Mouse (Mus musculus) monocyte, adult 2 months (primary cell): ENCODE data around the gene Nrn1.

Experiments
- DNase-seq, 2 experiments: peaks; one replicate each; pipeline ENCODE4 v3.0.0; 2022; ENCODE audit warnings: low spot score in 2 of 2, low read depth in 1 of 2

The Nrn1 gene

DNA sequence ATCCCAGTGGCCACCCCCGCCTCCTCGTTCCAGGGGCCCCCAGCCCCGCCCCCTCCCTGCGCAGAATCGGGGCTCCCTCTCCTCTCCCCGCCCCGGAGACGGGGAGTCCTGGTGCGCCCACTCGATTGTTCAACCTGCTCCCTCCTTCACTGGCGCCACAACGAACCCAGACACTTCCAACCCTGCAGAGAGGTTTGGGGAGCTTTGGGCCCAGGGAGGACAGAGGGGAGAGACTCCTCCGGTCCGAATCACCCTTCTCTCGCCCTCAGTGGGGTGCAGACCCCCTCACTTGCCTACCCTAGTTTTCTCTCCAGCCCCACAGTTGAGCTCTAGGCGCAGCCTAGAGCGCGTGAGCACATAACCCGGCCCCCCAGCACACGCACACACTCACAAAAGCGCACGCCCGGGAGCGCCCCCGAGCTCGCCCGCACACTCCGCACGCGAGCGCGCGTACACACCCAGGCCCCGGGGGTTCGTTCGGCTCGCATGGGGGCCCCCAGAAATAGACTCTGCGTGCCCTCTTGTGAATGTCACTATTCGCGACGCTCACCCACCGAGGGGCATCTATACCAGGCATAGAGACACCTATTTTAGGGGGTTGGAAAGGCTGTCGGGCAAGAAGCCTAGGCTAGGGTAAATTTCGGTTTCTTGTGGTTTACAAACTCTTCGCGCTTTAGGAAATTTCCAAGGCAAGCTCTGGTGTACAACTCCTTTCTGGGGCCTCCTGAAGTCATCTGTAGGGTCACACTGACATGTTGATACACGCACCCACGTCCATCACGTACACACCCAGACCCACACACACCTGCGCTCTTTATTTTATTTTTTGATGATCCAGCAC, at the start of gene Nrn1:
Gene Nrn1, minus strand, starts transcription at position 401 of the 841 bp plus-strand sequence.
- no peak for DNase-seq

DNA sequence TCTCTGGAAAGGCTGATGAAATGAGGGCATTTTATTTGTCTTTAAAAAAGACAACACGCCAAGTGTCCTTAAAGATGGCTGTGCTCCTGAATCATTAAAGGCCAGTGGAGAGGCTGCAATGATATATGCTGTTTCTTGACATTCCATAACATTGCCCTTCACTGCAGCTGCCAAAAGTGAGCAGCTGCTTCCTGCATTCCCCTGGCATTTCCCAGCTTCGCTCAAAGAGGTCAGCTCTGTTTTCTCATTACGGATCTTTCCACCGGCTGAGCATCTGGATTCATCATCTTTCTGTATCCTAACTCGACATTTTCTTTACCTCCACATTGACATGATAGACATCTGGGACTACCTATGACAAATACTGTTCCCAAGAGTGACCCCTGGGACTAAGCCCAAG, 44.7 kb upstream of the Nrn1 start:
- no peak for DNase-seq

DNA sequence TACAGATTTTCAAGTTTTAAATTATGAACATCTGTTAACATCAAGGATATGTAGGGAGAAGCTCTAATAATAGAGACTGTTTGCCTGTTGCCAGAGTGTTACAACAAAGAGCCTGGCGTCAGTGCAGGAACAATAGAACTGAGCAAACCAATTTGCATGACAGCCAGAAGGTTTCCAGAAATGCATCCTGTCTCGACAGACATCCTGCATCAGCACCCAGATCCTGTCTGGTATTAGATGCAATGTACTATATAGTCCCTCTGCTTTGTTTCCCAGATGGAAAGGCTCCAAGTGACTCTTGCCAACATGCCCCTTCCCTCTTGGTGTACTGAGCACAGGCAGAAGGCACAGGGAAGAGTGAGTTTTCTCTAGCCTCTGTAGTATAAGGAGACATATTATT, 31.9 kb upstream of the Nrn1 start:
- DNase-seq = no peak

DNA sequence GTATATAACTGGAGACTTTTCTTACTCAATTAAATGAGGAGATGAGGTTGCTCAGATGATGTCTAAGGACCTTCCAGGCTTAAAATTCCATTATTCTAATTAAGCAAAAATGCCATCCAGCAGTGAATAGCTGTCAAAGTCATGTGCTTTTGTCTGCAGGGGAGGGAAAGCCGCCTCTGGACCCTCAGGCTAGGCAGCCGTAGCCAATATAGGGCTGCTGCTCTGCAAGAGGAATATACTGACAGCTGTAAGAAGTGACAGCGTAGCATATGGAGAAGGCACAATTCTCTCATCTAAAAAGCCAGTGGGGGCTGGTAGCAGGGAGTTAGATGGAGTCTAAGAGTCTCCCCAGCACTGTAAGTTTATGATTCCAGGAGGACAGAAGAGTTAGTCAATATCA, 16.9 kb upstream of the Nrn1 start:
- DNase-seq = no peak

DNA sequence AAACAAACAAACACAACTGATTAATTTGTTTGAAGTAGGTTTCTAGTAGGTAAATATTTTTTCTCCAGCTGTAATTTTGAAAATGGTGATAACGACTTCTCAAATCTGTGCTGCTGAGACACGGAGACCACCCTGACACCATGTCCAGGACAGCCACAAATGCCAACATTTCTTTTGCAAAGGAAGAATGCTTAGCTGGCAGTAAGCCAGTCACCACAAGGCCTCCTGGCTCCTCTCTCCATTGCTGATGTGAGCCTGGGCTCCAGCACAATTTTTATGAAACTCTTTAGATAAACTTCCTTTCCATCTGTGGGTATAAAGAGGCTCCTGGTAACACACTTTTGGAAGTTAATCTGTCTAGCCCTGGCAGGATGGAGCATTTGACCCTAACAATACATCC, 15.1 kb upstream of the Nrn1 start:
- no peak for DNase-seq

DNA sequence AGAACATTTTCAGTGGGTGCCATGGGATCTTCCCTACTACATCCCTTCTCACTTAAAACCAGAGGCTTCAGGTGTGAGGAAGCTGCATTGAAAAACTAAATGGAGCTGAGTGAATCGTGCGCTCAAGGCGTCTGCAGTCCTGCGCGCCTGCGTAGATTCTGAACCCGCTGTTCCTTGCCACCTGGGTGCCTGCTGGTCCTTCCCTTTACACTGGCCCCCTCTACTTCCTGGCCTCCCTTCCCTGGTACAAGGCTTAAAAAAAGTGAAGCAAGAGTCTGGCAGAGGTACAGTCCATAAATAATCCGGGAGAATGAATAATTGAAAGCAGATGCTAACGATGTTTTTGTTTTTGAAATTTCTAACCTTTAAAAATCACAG, 1.7 kb upstream of the Nrn1 start:
- DNase-seq = no peak

DNA sequence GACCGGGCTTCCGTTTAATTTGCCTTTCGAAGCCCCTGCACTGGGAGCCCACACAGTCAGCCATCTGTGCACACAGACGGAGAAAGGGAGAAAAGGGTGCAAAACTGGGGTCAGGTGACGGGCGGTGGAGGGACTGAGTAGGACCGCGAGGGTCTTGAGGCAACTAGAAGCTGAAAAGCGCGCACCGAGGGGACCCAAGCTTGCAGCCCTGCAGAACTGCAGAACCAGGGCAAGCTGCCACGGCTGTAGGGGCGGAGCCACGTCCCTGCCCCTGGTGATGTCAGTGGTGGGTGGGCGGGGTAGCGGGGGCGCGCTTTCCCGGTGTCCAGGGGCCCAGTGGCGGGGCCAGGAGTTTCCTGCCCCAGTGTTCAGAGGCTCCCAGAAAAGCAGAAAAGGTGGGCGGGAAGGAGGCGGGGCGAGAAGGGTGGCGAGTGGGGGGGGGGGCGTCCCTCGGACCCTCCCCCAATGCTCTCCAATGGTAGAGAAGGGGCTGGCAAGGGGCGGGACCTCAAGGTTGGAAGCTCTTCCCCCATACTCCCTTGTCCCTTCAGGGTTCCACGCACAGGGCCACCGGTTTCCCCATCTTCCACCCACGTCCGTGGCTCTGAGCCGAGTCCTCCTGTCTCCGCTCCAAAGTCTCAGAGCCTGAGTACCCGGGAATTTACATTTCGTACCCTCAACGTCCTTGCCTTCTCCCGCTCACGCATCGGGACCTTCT, 1.1 kb upstream of the Nrn1 start:
- DNase-seq = no peak

DNA sequence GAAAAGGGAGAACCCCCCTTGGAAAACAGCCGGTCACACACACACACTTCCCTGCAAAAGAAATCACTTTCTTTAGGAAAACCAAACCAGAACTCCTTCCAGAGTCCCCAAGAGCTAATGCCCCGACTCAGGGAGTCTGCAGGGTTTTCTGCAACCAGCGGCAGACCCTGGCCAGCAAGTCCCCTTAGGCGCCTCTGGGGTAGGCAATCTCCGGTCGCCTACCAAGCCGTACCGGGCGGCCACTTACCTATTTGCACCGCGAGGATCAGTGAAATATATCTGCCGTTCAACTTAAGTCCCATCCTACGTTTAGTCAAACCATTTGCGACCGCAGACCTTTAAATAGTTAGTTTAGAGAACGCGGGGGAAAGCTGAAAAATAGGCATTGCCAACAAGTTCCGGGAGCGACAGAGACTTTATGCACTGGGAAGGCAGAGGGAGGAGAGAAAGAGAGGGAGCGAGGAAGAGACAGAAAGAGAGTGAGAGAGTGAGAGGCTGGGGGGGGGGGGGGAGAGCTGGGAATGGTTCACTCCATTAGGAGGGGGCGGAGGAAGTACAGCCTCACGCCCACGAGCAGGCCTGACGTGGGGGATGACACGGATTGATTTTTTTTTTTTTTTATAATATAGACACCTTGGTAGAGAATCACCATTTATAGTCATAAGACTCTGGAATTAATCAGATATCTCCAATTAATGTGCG, 791 bp downstream of the Nrn1 start:
- no peak for DNase-seq

DNA sequence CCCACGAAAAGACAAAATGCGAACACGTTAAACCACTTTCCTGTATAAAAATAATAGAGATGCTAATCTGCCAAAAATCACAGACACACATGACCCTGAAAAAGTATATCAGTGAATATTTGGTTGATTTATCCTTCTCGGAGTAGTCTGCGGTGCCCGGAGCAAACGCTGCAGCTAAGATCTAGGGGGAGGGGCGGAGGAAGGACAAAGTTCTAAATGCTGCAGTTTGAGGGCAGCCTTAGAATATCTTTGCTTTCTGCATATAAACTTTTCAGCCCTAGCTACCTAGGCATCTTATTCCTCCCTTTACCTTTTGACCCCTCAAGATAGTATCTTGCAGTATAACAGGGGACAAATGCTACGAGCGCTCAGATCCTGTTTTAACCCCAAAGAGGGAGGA, 1.4 kb downstream of the Nrn1 start:
- DNase-seq = no peak

DNA sequence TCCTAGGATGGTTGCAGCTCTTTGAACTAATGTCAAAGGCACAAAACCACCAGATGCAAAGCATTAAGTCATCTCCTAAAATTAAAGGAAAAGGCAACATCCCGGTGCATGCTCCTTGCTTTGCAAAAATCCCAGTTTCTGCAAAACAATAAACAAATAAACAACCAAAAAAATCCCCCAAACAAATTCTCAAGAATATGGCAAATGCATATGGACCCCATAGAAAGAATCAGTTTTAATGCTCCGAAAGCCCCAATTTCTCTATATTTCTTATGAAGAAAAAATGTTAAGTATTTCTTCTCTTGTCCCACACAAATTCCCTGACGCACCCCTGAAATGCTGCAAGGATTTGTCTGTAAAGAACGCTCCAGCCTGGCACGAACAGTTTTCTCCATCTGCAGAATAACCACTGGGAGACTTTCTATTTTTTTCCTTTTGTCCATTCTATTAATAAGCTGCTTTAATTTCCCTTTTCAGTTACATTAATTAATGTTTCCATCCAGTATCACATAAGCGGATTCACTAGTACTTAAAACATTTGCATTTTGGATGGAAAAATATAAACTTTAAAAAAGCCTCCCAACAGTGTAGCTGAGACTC, 1.9 kb downstream of the Nrn1 start:
- no peak for DNase-seq

DNA sequence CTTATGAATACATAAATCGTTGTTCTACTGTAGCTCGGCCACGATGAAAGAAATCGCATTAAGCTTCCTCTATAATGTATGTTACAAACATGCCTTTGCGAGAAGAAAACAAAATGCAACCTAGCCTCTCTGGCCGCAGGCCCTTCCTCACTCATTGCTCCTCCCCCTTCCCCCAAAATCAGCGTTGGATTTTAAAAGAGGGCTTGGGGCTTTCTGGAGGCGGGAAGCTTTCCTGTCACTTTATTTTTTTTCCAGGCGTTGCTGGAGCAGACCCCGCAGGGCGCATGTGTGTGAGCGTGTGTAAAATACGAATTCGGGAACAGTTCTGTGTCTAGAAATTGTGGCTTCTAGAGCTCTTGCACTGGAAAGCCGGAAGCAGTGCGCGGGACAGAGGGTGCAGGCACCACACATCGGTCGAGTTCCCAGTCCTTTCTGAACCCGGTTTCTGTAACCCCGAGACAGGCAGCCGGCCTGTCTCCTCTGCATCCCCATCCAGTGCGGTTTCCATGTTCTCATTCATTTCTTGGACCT, 2.9 kb downstream of the Nrn1 start:
- DNase-seq = no peak

DNA sequence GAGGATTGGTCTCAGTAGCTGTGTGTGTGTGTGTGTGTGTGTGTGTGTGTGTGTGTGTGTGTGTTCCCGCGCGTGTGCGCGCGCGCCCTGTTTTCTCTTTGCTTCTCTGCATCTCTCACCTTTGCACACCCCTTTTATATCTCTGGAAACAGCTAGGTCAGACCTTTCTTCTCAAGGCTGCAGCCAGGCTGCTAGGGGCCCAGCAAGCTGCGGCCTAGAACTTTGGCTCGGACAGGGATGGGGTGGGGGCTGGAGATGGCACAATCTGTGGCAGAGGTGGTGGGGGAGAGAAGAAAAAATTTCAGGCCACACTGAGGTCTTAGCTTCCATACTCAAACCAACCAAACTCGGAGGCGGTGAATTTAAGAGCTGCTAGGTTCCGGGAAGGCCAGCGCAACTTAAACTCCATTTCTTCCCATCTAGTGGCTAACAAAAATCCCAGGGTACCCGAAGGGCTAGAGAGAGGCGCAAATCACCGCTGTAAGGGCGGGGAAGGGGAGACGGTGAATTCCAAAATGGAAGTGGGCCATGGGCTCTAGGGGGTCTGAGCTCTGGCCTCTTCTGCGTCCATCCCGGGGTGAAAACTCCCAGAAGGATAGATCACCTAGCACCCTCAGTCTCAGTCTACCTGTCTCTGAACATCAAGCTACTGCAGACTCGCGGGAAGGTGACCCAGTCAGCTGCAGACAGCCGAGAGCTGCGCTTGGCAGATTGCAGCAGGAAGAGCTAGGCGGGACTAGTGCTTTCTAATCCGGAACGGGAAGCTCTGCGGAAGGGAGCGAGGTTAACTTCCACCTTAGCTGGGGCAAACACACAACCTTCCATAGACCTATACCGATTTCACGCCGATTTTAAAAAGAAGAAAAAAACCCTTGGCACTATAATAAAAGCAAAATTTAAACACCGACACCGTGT, 3.7 kb downstream of the Nrn1 start:
- DNase-seq = no peak

DNA sequence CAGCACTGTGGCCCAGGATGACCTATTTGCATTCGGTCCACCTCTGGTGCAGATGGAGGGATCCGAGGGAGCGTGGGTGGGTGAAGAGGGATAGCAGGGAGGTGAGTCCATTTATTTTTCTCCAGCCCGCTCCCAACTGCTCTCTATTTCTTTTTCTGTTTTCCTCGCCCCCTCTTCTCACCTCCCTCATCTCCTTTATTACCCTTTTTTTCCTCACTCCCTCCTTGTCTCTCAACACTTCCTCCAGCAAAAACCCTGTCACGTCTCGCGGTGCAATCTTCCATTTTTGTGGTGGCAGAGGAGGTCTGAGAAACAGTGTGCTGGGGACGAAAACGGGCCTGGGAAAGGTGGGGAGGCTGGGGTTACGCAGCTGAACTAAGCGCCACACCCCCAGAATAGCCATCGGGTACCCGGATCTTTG, 4.6 kb downstream of the Nrn1 start:
- DNase-seq = no peak

DNA sequence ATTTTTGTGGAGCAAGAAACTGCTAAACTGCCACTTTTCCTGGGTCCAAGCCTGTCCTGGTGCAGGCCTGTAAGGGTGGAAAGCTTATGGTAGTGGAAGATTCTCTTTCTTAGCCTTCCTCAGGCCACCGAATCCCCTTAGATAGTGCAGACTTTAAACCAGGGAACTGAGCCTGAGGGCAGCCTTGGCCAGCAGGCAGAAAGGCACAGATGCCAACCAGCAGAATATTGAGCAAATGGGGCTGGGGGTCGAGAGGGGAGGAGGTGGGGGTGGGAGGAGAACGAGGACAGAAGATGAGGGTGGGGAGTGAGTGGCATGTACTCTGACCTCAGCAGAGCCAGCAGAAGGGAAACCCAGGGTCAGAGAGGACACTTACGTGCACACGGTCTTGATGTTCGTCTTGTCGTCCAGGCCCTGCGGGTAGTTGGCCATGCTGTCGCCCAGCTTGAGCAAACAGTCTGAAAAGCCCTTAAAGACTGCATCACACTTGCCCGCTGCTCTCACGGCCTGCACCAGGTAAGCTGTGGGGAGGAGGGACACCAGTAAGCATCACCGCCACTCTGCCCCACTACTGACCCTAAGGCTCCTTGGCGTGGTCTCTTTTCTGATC, 5.1 kb downstream of the Nrn1 start:
- DNase-seq = no peak

DNA sequence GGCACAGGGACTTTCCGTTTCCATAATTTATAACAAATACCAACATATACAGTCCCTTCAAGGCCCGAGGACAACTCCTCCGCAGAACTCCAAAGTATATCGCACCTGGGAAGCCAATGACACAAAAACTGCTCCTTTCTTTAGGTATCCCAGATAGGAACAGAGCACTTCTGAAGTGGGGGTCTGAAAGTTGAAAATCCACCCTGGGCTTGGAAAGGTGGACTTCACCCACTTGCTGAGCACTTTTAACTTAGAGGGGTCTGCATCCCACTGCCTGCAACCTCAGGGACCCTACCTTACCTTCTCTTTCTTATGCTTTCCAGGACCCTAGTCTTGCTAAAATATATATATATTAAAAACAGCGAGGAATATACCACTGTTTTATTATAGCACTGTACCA, 6.4 kb downstream of the Nrn1 start:
- DNase-seq = no peak

DNA sequence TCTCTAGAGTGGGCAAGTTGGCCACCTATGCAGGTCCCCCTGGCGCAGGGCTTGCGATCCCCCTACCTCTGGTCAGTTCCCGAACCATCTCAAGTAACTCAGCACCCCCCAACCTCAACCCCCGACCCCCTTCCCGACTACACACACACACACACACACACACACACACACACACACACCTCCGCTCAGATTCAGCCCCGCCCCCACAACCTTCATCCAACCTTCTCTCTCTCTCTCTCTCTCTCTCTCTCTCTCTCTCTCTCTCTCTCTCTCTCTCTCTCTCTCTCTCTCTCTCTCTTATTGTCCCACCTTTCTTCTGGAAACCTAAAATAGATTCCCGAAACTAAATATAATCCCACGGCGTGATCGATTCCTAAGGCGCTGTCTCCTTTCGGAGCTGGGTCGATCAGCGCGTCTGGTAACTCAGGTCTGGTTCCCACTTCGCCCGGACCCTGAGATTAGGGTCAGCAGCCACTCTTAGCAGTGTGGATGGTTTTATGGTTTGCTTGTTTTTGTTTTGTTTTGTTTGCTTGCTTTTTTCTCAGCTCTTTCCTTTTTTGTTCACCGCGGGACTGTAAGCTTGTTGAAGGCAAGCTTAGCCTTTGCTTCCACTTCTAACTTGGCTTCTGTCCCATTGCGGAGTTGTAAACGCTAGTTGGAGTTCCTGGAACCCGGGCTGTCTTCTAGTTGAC, 7.0 kb downstream of the Nrn1 start:
- no peak for DNase-seq

DNA sequence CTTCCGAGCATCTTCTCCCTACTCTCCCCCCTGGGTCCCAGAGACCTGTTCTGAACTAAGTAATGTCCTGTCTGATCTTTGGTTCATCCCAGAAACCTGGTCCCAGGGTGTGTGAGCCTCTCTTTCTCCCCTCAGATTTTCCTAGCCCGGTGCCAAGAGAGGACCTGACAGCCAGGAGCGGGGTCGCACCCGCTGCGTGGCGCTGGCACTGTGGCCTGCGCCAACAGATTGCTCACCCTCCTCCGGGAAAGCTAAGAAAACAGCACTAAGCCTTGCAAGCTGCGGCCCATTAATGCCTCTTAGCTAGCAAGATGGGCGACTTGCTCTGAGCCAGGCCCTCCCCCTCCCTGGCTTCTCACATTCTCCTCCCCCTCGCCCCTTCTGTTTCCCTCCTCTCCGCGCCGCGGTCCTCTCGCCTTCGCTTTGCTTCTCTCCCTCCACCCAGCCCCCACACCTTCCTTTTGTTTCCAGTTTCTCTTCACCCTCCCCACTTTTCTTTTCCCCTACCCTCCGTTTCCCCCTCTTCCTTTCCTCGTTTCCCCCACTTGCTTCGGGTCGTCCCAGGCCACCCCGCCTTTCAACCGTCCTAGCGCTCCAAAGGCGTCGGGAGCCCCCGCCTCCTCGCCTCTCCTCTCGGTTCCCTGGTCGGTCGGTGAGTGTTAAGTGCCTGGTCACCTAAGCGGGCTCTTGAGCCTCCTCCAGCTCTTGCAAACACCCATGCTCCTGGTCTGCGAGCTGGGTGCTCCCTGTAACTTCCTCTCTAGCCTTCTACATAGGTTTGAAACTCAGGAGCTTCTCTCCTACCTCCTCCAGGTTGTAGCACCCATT, 7.8 kb downstream of the Nrn1 start:
- DNase-seq = no peak

DNA sequence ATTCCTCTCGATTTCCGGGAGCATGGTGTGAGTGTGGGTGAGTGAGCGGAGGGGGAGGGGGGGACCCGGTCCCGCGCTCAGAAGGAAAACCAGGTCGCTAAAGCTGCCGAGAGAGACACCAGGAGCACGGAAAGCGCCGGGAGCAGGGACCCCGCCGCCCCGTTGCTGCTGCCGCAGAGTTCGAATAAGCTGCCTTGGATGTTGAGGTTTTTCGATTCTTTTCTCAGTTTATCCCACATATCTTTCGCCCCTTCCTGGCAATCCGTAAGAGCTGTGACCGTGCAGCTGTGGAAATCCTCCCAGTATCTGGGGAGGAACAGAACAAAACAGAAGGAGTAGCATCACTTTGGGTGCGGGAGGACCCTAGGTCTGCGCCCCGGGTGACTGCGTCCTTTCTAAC, 8.4 kb downstream of the Nrn1 start:
- DNase-seq = no peak

DNA sequence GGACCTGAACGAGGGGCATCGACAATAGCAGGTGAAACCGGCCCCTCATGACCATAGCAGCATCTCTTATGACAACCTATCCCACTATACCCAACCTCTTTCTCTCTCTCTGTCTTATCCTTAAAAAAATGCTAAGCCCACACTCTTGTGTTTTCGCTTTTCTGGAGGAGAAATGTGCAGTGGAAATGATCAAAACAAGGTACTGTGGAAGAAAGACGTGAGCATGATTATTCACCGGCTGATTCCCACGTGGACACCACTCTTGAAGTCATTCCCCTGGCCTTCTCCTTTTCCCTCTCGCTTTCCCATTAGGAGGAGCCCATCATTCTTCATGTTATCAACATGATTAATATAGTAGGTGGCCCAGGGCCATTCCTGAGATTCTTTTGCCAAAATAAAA, 9.1 kb downstream of the Nrn1 start:
- DNase-seq = no peak
